Mouse (Mus musculus) liver, adult 2 months (tissue): ENCODE data around the gene Msl1.

Source experiments
- CTCF ChIP-seq: fragments of 200-500 bp; IDR thresholded peaks from 2 replicates; pipeline ENCODE4 v1.5.1; 2011; ENCODE audit warnings: low read depth, low read length, control low read depth
- POLR2A ChIP-seq: fragments of 200-500 bp; IDR thresholded peaks from 2 replicates; pipeline ENCODE4 v1.6.1; 2011; ENCODE audit warnings: low read length, control low read depth; ENCODE audit not compliant: insufficient read depth; ENCODE audit errors: extremely low read depth

DNA sequence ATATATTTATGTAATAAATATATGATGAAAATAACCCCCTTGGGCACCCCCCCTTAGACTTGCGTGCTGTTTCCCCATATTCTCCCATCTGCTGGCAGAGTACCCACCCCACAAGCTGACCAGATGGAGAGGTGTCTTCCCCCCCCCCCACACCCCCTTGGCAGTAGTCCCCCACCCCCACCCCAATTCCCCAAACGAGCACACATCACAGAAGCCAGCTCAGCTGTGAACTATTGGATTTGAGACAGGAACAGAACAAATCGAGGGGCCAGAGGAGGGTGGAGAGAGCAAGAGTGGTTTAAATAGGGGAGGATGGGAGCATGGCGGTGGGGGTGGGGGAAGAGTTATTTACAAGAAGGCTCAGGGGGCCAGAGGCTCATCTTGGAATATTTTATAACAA lies 27.6 kb upstream of the Msl1 start:
- TF ChIP-seq POLR2A, result no peak
- TF ChIP-seq CTCF, result no peak
